Mouse (Mus musculus) left cerebral cortex, adult 11 months (tissue): ENCODE results near the gene Eps8l3.

Experiments
- DNase-seq: peaks from one replicate; pipeline ENCODE4 v3.0.0; 2022; ENCODE audit warnings: low spot score

Eps8l3 gene

GRCm38 (mm10) chr3:107895720-107896569, 18.9 kb downstream of the Eps8l3 start, which contains the start of gene Gstm5:
Gstm5 (plus strand) TSS chr3:107895821.
- peak; percentile 79 for DNase-seq

GRCm38 (mm10) chr3:107898691-107899090, 21.7 kb downstream of the Eps8l3 start:
- no peak for DNase-seq

- no peak for DNase-seq
These were observed 24.1 kb downstream of the Eps8l3 start for GRCm38 (mm10) chr3:107900955-107901673.

- DNase-seq: no peak
These were observed 28.9 kb downstream of the Eps8l3 start for GRCm38 (mm10) chr3:107905942-107906341.

- DNase-seq: no peak
These were observed 39.6 kb downstream of the Eps8l3 start for GRCm38 (mm10) chr3:107916674-107917073.

- no peak for DNase-seq
These were observed 40.1 kb downstream of the Eps8l3 start for GRCm38 (mm10) chr3:107917097-107917496.

GRCm38 (mm10) chr3:107917783-107918408, 40.9 kb downstream of the Eps8l3 start:
- DNase-seq: no peak

GRCm38 (mm10) chr3:107920348-107920747, 43.3 kb downstream of the Eps8l3 start:
- DNase-seq: no peak

GRCm38 (mm10) chr3:107925335-107925734, 48.3 kb downstream of the Eps8l3 start:
- no peak for DNase-seq

GRCm38 (mm10) chr3:107927841-107928240, 50.8 kb downstream of the Eps8l3 start:
- DNase-seq: no peak

GRCm38 (mm10) chr3:107928691-107929090, 51.7 kb downstream of the Eps8l3 start:
- DNase-seq: no peak

GRCm38 (mm10) chr3:107929243-107929642, 52.2 kb downstream of the Eps8l3 start:
- DNase-seq: no peak

GRCm38 (mm10) chr3:107929731-107930130, 52.7 kb downstream of the Eps8l3 start:
- DNase-seq: no peak

- DNase-seq: no peak
These were observed 54.1 kb downstream of the Eps8l3 start for GRCm38 (mm10) chr3:107931134-107931533.

GRCm38 (mm10) chr3:107931670-107932069, 54.6 kb downstream of the Eps8l3 start, which contains the start of gene Gstm7:
Gstm7 (minus strand) TSS chr3:107931817.
- DNase-seq: peak; percentile 97

GRCm38 (mm10) chr3:107932128-107932527, 55.1 kb downstream of the Eps8l3 start:
- DNase-seq: no peak

GRCm38 (mm10) chr3:107935268-107935667, 58.2 kb downstream of the Eps8l3 start:
- no peak for DNase-seq

GRCm38 (mm10) chr3:107935888-107936287, 58.9 kb downstream of the Eps8l3 start:
- DNase-seq: no peak

GRCm38 (mm10) chr3:107939403-107939802, 62.4 kb downstream of the Eps8l3 start:
- no peak for DNase-seq

- no peak for DNase-seq
These were observed 62.8 kb downstream of the Eps8l3 start for GRCm38 (mm10) chr3:107939830-107940229.

GRCm38 (mm10) chr3:107940524-107940923, 63.5 kb downstream of the Eps8l3 start:
- DNase-seq: no peak

- no peak for DNase-seq
These were observed 64.2 kb downstream of the Eps8l3 start for GRCm38 (mm10) chr3:107941261-107941660.
